Mouse (Mus musculus) central nervous system, embryonic 14 days (tissue): Measurements from ENCODE around the gene Gm10778. TPM values are rescaled to one million over a fixed set of nuclear protein-coding genes. Genes with fewer than 3 reads are reported as not detected.

Experiments used
- polyA plus RNA-seq: library from polyadenylated mRNA; depleted of rRNA; stranded (reverse); fragments of >200 nt; gene quantifications from 2 replicates; pipeline ENCODE4 v1.2.3, GENCODE M21; 2012; rRNA removed

Gene Gm10778
- polyA plus RNA-seq, result 3.0 and 3.1 TPM in 2 replicates

GRCm38 (mm10) chr10:81648803-81649775, at the start of gene Gm10778:
TSS of gene Gm10778 (plus strand) at chr10:81649059.

GRCm38 (mm10) chr10:81600738-81601203, 48.1 kb upstream of the Gm10778 start, which contains the start of gene Tle6:
TSS of gene Tle6 (minus strand) at chr10:81601073.

GRCm38 (mm10) chr10:81605974-81606751, 42.7 kb upstream of the Gm10778 start, which contains the start of gene BC025920:
TSS of gene BC025920 (plus strand) at chr10:81606270.

GRCm38 (mm10) chr10:81626994-81627835, 21.6 kb upstream of the Gm10778 start, which contains the start of gene Sirt6:
TSS of gene Sirt6 (minus strand) at chr10:81627797.

GRCm38 (mm10) chr10:81628390-81628789, 20.5 kb upstream of the Gm10778 start, which contains the start of gene Ankrd24:
TSS of gene Ankrd24 (plus strand) at chr10:81628540.

GRCm38 (mm10) chr10:81704531-81705301, 55.9 kb downstream of the Gm10778 start, which contains the start of gene Zfp433:
TSS of gene Zfp433 (plus strand) at chr10:81704825.

Other genes starting within 250 kb of the Gm10778 start
- 11.0 and 17.7 TPM in 2 replicates for gene Nfic, start 193.4 kb upstream of the Gm10778 start, polyA plus RNA-seq
- 286 and 299 TPM in 2 replicates for gene Celf5, start 166.3 kb upstream of the Gm10778 start, polyA plus RNA-seq
- 145 and 155 TPM in 2 replicates for gene Ncln, start 152.7 kb upstream of the Gm10778 start, polyA plus RNA-seq
- 0.34 and 0.43 TPM in 2 replicates for gene S1pr4, start 148.9 kb upstream of the Gm10778 start, polyA plus RNA-seq
- 0.84 and 1.1 TPM in 2 replicates for gene Gna15, start 124.8 kb upstream of the Gm10778 start, polyA plus RNA-seq
- gene Gna11, start 103.9 kb upstream of the Gm10778 start, polyA plus RNA-seq, result 94.4 and 98.2 TPM in 2 replicates
- 534 and 542 TPM in 2 replicates for gene Aes, start 89.6 kb upstream of the Gm10778 start, polyA plus RNA-seq
- 102 and 134 TPM in 2 replicates for gene Tle2, start 74.5 kb upstream of the Gm10778 start, polyA plus RNA-seq
- 5.5 and 10.4 TPM in 2 replicates for gene Tle6, start 48.0 kb upstream of the Gm10778 start, polyA plus RNA-seq
- 5.9 and 7.4 TPM in 2 replicates for gene BC025920, start 42.8 kb upstream of the Gm10778 start, polyA plus RNA-seq
- 76.7 and 79.5 TPM in 2 replicates for gene Sirt6, start 21.3 kb upstream of the Gm10778 start, polyA plus RNA-seq
- 70.6 and 82.1 TPM in 2 replicates for gene Ankrd24, start 20.5 kb upstream of the Gm10778 start, polyA plus RNA-seq
- 7.9 and 8.2 TPM in 2 replicates for gene Zfp433, start 55.8 kb downstream of the Gm10778 start, polyA plus RNA-seq
- gene Gm3055, start 122.1 kb downstream of the Gm10778 start, polyA plus RNA-seq, result 12.5 and 12.8 TPM in 2 replicates
- gene Gm4767, start 163.1 kb downstream of the Gm10778 start, polyA plus RNA-seq, result 0.52 and 0.55 TPM in 2 replicates
- gene Gm32687, start 214.9 kb downstream of the Gm10778 start, polyA plus RNA-seq, result 7.6 and 8.0 TPM in 2 replicates